Mouse (Mus musculus) adrenal gland (tissue): ENCODE results near the gene Mr1.

Source experiments
- intact Hi-C: fragments of 180-260 bp; cut with DNase I; formaldehyde crosslinking; loops from one replicate; pipeline ENCODE4 v1.15.1; 2025

Gene Mr1

GRCm38 (mm10) chr1:155096620-155097261 lies 49.9 kb downstream of the Mr1 start:
- intact Hi-C loops: loop anchor here (5.0 kb wide), 1 partner anchor 46 kb away; no protein-coding TSS in a partner anchor

- intact Hi-C loops: no loop called here
Observed at GRCm38 (mm10) chr1:155093971-155094707, 52.5 kb downstream of the Mr1 start.

GRCm38 (mm10) chr1:155093145-155093791 lies 53.3 kb downstream of the Mr1 start:
- intact Hi-C loops: no loop called here

- intact Hi-C loops: no loop called here
Observed at GRCm38 (mm10) chr1:155091842-155092800, 54.5 kb downstream of the Mr1 start.

DNA sequence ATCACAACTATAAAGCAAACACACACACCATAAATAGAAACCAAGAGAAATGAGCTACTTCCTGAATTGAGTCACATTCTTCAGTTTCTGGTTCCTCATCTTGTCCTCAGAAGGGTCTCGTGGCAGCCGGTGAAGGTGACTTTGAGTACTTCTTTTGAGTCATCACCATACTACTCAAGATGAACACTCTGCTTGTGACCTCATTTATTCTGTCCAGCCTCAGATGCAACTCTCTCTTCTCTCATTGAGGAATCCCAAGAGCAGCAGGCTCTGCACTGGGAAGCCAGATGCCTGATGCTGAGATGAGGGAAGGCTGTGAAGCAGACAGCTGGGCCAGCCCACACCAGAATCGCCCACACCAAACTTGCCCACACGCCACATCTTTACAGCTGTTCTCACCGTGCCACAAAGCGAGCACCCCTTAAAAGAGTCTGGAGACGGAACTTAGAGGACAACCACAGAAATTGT lies 55.2 kb downstream of the Mr1 start:
- intact Hi-C loops: no loop called here

DNA sequence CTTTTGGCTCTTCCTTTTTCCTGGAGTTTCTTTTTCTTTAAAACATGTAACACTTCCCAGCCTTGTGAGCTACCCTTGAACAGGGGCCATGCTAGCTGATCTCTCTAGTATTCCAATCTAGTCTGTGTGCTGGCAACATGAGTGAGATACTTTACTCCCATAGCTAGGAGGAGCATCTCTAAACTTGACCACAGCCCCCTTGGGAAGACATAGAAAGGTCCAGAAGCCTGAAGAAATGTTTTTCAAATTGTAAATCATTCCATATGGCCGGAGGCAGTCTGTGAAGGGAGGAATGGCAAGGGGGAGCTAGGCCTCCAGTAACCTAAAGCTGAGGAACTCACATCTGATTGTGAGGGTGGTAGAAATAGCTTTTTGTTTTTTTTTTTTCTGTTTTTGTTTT lies 55.9 kb downstream of the Mr1 start:
- intact Hi-C loops: no loop called here

GRCm38 (mm10) chr1:155090327-155090726 lies 56.3 kb downstream of the Mr1 start:
- intact Hi-C loops: no loop called here

GRCm38 (mm10) chr1:155088847-155089603 lies 57.6 kb downstream of the Mr1 start:
- intact Hi-C loops: no loop called here

DNA sequence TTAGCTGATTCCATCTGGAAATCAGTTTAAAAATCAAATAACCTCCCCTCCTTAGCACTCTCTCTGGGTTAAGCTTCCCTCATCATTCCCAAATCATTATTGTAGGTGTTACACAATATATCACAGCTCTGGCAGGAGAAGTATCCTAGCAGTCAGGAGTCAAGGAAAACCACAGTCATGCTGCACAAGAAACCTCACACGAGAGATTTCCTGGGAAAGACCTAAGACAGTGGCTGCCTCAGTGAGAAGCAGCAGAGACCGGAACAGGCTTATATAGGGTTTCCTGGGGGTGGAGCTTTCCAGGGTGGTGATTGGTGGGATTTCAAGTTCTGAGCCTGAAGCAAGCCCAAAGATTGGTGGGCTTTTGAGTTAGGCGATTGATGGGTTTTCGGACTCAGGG lies 58.6 kb downstream of the Mr1 start:
- intact Hi-C loops: no loop called here

DNA sequence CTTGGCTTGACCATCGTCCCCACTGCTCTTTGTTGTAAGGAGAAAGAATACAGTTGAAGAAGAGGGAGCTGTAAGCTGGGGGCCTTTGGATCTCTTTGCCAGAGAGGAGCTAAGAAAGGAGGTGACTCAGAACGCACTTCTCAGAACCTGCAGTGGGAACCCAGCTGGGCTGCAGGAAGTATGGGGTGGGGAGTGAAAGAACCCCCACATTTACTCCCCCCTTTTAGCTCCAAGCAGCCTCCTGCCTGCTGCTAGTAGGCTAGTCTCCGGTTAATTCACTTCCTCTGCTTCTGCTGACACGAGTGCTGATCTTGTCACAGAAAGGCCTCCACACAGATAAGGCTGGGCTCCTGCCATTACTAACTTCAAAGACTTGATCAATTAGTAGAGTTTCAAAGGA lies 59.7 kb downstream of the Mr1 start:
- intact Hi-C loops: no loop called here

- intact Hi-C loops: no loop called here
Observed at GRCm38 (mm10) chr1:155086416-155086815, 60.2 kb downstream of the Mr1 start.

DNA sequence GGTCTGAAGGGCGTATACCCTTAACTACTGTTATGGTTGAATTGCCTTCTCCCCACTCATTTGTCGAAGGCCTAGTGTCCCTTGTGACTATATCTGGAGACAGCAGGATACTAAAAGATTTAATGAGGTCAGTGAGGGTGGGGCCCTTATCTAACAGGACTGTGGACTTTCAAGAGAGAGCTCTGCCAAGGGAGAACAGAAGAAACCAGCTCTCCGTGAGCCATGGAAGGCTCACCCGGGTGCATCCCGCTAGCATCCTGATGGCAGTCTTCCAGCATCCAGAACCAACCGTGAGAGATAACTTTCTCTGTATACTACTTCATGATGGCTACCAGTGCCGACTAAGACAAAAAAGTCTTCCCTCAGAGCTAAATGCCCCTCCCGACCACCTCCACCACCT lies 61.8 kb downstream of the Mr1 start:
- intact Hi-C loops: no loop called here

DNA sequence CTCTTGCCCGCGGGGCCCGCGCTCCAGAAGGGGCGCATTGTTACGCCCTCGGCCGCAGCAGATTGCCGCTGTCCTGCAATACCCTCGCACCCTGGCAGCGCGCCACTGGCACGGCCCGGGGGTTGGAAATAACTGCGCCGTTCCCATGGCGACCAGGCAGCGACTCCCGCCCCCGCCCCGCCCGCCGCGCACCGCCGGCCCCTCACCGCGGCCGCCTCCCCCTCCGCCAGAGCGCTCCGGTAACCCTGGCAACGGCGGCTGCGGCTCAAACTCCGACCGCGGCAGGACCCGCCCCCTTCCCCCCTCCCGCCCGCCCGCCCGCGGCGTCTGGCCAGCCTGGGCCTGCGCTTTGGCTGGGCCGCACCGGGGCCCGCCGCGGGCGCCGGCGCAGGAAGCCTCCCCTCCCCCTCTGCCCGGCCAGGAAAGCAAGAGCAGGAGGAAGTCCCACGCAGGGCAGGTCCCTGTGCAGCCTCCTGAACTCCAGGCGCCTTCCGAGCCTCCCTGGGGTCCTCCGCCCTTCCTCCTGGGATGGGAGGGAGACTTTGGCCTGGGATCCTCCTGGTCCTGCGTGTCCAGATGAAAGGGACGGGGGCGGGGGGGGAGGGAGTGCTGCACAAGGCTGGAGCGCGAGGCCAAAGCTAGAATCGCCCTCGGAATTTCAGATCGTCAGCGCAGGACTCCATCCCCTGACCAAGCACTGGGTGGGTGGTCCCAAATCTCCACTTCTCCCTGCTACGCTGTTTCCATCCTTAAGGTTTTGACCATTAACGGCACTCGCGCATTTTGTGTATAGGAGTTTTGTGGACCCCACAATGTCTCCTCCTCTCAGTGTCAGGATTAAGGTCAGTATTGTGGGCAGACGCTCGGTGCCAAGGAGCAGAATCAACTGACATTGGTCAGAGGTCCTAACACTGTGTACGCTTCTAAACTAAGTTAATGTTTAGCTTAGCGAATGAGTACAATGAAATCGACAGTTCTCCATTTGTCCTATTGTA lies 63.0 kb downstream of the Mr1 start:
- intact Hi-C loops: no loop called here

DNA sequence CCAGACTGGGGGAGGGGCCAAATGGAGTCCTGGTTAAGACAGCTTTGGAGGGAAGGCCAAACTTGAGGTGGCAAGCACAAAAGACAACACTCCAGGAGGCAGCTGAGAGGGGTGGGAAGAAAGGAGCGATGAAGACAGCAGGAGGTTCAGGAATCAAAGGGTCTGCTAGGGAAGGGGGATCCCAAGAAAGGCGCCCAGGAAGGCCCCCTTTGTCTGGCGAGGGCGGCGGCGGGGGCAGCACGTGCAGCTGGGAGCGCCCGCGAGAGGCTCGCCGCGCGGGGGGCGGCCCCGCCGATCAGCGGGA lies 63.7 kb downstream of the Mr1 start:
- intact Hi-C loops: no loop called here

GRCm38 (mm10) chr1:155082158-155082964 lies 64.3 kb downstream of the Mr1 start:
- intact Hi-C loops: no loop called here

DNA sequence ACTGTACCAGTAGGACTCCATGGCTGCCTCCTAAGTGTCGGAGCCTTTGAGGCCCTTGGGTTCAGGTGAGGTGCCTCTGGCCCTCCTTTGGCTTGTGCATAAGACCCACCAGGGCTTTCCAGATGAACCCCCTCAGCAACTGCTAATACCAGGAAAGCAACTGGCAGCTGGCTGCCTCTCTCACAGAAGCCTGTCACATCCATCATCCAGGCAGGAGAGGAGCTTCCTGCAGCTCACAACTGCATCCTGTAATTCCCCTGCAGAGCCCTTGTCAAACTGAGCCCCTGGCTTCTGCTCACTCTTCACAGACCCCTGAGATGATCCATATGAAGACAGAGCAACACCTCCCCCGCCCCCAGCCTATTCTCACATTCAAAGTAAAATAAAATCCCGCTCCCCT lies 68.9 kb downstream of the Mr1 start:
- intact Hi-C loops: no loop called here
